ENCODE assay signal across 7 mouse cellular contexts in the genomic region with DNA sequence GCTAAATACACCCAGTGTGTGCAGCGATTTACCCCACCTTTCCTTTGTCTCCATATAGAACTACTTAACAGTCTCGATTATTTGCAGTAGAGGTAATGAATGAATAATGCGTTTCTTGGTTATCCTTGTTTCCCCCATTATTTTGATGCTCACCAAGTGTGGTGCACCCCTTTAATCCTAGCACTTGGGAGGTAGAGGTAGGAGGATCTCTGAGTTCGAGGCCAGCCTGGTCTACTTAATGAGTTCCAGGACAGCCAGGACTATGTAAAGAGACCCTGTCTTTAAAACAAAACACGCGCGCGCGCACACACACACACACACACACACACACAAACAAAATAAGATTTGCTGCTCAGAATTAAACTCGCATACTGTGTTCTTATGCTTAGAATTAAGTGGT. TPM values are rescaled to one million over a fixed set of nuclear protein-coding genes. Genes with fewer than 3 reads are reported as not detected.
DNase-seq lines count a peak whose midpoint lies in the region; ATAC-seq lines count a peak whose summit lies in the region.

No protein-coding gene starts in this region.

- peak overlapping the region; percentile 69 for H3K4me2 ChIP-seq in intestine, embryonic 14.5 days (ENCODE audit: low read length)
- H3K4me2 ChIP-seq in neural tube, embryonic 11.5 days (ENCODE audit: low read depth), result peak overlapping the region; percentile 75

- peak overlapping the region; percentile 97 for H3K9ac ChIP-seq in intestine, embryonic 14.5 days (ENCODE audit: low read length)
- peak overlapping the region; percentile 92 for H3K9ac ChIP-seq in neural tube, embryonic 11.5 days (ENCODE audit: low read length)

- no peaks in the 10 kb centered on the region for H3K9me3 ChIP-seq in intestine, embryonic 14.5 days (ENCODE audit: control insufficient read depth, low read length)
- no peaks in the 10 kb centered on the region for H3K9me3 ChIP-seq in neural tube, embryonic 11.5 days (ENCODE audit: control insufficient read depth, low read length)

- H3K4me1 ChIP-seq in intestine, embryonic 14.5 days (replicated peaks; ENCODE audit: control insufficient read depth, insufficient read depth, low read length), result peaks cover 12% of the 10 kb centered on the region
- peaks cover 3% of the 10 kb centered on the region; the same call in 1 of the 2 replicates for H3K4me1 ChIP-seq in neural tube, embryonic 11.5 days (ENCODE audit: control insufficient read depth, insufficient read depth, low read length)

- H3K27ac ChIP-seq in intestine, embryonic 14.5 days (ENCODE audit: low read depth), result peak overlapping the region; percentile 97
- peak overlapping the region; percentile 91 for H3K27ac ChIP-seq in neural tube, embryonic 11.5 days (ENCODE audit: low read depth, low read length)

- peak overlapping the region; percentile 99 for H3K4me3 ChIP-seq in intestine, embryonic 14.5 days (ENCODE audit: low read depth, low read length)
- peak overlapping the region; percentile 87 for H3K4me3 ChIP-seq in neural tube, embryonic 11.5 days (ENCODE audit: low read depth, low read length)

- DNase-seq in spleen, postnatal 10 days (ENCODE audit: low spot score in 2 of 2), result peak; percentile 11 to 40
- DNase-seq in spleen, adult 18-20 months, result no peak
- DNase-seq in embryo, embryonic 9.5 days (ENCODE audit: extremely low spot score), result peak; percentile 32
- peak; percentile 63 for DNase-seq in intestine, embryonic 14.5 days (ENCODE audit: low spot score)
- DNase-seq in neural tube, embryonic 11.5 days (ENCODE audit: low spot score), result no peak
- DNase-seq in left cerebral cortex, postnatal 4 days, result no peak
- DNase-seq in urinary bladder, postnatal 14 days (ENCODE audit: low spot score), result no peak

- ATAC-seq in intestine, embryonic 14.5 days (replicated peaks; ENCODE audit: low FRiP score, low TSS enrichment, low read depth), result no peak
- ATAC-seq in neural tube, embryonic 11.5 days (ENCODE audit: insufficient read depth, low FRiP score, low TSS enrichment), result no peak

- peaks cover 22% of the 10 kb centered on the region for H3K36me3 ChIP-seq in intestine, embryonic 14.5 days (ENCODE audit: control insufficient read depth, insufficient read depth, low read length)
- no peaks in the 10 kb centered on the region for H3K36me3 ChIP-seq in neural tube, embryonic 11.5 days (ENCODE audit: control insufficient read depth, insufficient read depth, low read length)

- intact Hi-C loops in left cerebral cortex, postnatal 4 days (cut with DNase I), result no loop called here

- 15% methylated on average over 10 of the region's 10 CpGs for WGBS in intestine, embryonic 14.5 days
- 32% methylated on average over 10 of the region's 10 CpGs for WGBS in neural tube, embryonic 11.5 days

- no peaks in the 10 kb centered on the region for H3K27me3 ChIP-seq in intestine, embryonic 14.5 days (replicated peaks; ENCODE audit: control insufficient read depth, insufficient read depth, low read length)
- H3K27me3 ChIP-seq in neural tube, embryonic 11.5 days (ENCODE audit: control insufficient read depth, insufficient read depth, low read length), result no peaks in the 10 kb centered on the region

RNA-seq across cellular contexts. Expression of a gene that starts 1.0 kb away (rescaled TPM):
- 593 and 604 TPM in 2 replicates for polyA plus RNA-seq in intestine, embryonic 14.5 days (2014; fragmentation: Nextera tagmentation; extraction: Ambion mirVana)
- polyA plus RNA-seq in neural tube, embryonic 11.5 days (2014; fragmentation: Nextera tagmentation; extraction: Ambion mirVana), result 640 and 649 TPM in 2 replicates
- total RNA-seq in left cerebral cortex, postnatal 4 days (2021), result 100 to 1,000 TPM; 272 to 286 TPM

RNA-seq across cellular contexts. Expression of a gene that starts 37.7 kb away (rescaled TPM):
- polyA plus RNA-seq in intestine, embryonic 14.5 days (2014; fragmentation: Nextera tagmentation; extraction: Ambion mirVana), result 209 and 231 TPM in 2 replicates
- 290 and 299 TPM in 2 replicates for polyA plus RNA-seq in neural tube, embryonic 11.5 days (2014; fragmentation: Nextera tagmentation; extraction: Ambion mirVana)
- 100 to 1,000 TPM; 182 to 192 TPM for total RNA-seq in left cerebral cortex, postnatal 4 days (2021)

RNA-seq across cellular contexts. Expression of a gene that starts 40.4 kb away (rescaled TPM):
- 34.6 and 36.8 TPM in 2 replicates for polyA plus RNA-seq in intestine, embryonic 14.5 days (2014; fragmentation: Nextera tagmentation; extraction: Ambion mirVana)
- polyA plus RNA-seq in neural tube, embryonic 11.5 days (2014; fragmentation: Nextera tagmentation; extraction: Ambion mirVana), result 32.6 and 34.4 TPM in 2 replicates
- total RNA-seq in left cerebral cortex, postnatal 4 days (2021), result 10 to 100 TPM; 36.1 to 38.4 TPM

Comparison
In these comparisons a context has a peak if more than half of its experiments do, and no peak if none do; other contexts are left out.
1. DNase-seq: peak in spleen, postnatal 10 days (2 of 2), embryo, embryonic 9.5 days (single experiment) and intestine, embryonic 14.5 days (single experiment); none in spleen, adult 18-20 months (0 of 2), neural tube, embryonic 11.5 days (single experiment), left cerebral cortex, postnatal 4 days (single experiment) and urinary bladder, postnatal 14 days (single experiment).